Mouse (Mus musculus): ENCODE measurements around the gene Slc44a4. TPM values are rescaled to one million over a fixed set of nuclear protein-coding genes. Genes with fewer than 3 reads are reported as not detected.
A peak's percentile ranks its signal among the peaks of the same experiment; 100 is the strongest.
"Not testable (repeated sequence)": the region's sequence is repeated elsewhere in the genome, so short reads cannot be mapped to it uniquely, and the experiment has no call there.

Gene Slc44a4
- polyA plus RNA-seq, 1 experiment from 2014 or later = 0.41 TPM

- Histone ChIP-seq H3K4me1 (peaks cover 12% of the 10 kb centered on the region), H3K36me3 (peaks cover 24% of the 10 kb centered on the region), H3K4me3 (peak overlapping the region; percentile 98), H3K27ac (peak overlapping the region; percentile 98), H3K9me3 (no peaks in the 10 kb centered on the region), H3K27me3 (ENCODE audit: insufficient read depth, poor library complexity, severe bottlenecking) (peaks cover 19% of the 10 kb centered on the region; the same call in 1 of the 2 replicates)
- 0% methylated on average over 29 of the region's 29 CpGs for WGBS
- no peak for DNase-seq (ENCODE audit: low spot score)
Measured at GRCm38 (mm10) chr17:34951636-34952377, 37.5 kb downstream of the Slc44a4 start.

DNA sequence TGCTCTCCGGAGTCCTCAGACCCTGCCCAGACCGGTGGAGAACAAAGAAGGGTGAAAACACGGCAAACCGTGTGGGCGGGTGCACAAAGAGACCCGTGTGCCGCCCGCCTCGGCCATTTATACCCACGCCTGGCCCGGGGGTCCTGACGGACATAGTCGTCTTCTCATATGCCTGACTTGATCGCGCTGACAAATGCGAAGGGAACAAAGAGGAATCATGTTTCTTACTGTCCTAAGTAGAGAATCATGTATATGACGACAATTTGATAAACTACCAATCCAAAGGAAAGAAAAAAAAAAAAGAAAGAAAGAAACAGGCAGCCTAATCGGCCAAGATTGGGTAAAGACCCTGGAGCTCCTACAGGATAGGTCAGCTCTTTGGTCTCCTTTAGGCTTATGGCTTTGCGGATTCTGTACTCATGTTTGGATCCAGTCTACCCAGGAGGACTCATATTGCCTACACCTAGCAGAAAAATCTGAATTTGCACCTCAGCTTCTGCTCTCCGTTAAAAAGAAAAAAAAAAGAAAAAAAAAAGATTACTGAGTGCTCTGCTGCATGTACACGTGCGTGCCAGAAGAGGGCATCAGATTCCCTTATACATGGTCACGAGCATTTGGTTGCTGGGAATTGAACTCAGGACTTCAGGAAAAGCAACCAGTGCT is 38.2 kb downstream of the Slc44a4 start:
- Histone ChIP-seq H3K4me1 (peaks cover 12% of the 10 kb centered on the region), H3K27ac (peak overlapping the region; percentile 98), H3K4me3 (peak overlapping the region; percentile 98), H3K36me3 (peaks cover 24% of the 10 kb centered on the region), H3K27me3 (ENCODE audit: insufficient read depth, poor library complexity, severe bottlenecking) (peaks cover 22% of the 10 kb centered on the region; the same call in 1 of the 2 replicates), H3K9me3 (no peaks in the 10 kb centered on the region)
- 0% methylated on average over 23 of the region's 23 CpGs for WGBS
- DNase-seq (ENCODE audit: low spot score) = peak; percentile 90

DNA sequence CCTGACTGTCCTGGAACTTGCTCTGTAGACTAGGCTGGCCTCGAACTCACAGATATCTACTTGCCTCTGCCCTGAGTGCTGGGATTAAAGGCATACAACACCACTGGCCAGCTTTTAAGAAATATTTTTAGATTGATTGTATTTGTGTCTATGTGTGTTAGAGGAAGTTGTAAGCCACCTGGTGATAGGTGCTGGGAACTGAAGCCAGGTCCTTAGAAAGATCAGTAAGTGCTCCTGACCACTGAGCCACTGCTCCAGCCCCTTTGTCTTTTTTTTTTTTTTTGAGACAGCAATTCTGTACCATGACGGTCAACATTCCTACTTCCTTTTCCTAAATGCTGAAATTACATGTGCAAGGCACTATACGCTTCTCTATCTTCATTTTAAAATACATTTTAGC is 39.0 kb downstream of the Slc44a4 start:
- no peaks in the 10 kb centered on the region for H3K9me3 ChIP-seq
- H3K4me3 ChIP-seq = peak overlapping the region; percentile 98; the same call in 1 of the 2 replicates
- peak overlapping the region; percentile 98; the same call in 1 of the 2 replicates for H3K27ac ChIP-seq
- peaks cover 24% of the 10 kb centered on the region for H3K36me3 ChIP-seq
- peaks cover 22% of the 10 kb centered on the region; the same call in 1 of the 2 replicates for H3K27me3 ChIP-seq (ENCODE audit: insufficient read depth, poor library complexity, severe bottlenecking)
- 82% methylated on average over 3 of the region's 3 CpGs for WGBS
- peaks cover 12% of the 10 kb centered on the region for H3K4me1 ChIP-seq
- DNase-seq (ENCODE audit: low spot score) = no peak

- Histone ChIP-seq H3K4me3 (no peak overlapping the region), H3K27me3 (ENCODE audit: insufficient read depth, poor library complexity, severe bottlenecking) (peaks cover 22% of the 10 kb centered on the region; the same call in 1 of the 2 replicates), H3K4me1 (peaks cover 12% of the 10 kb centered on the region), H3K36me3 (peaks cover 24% of the 10 kb centered on the region), H3K9me3 (no peaks in the 10 kb centered on the region), H3K27ac (no peak overlapping the region)
- no peak for DNase-seq (ENCODE audit: low spot score)
- WGBS = 94% methylated on average over 4 of the region's 4 CpGs
Measured at GRCm38 (mm10) chr17:34953904-34954303, 39.6 kb downstream of the Slc44a4 start.

GRCm38 (mm10) chr17:34954831-34955230 is 40.6 kb downstream of the Slc44a4 start:
- H3K9me3 ChIP-seq = no peaks in the 10 kb centered on the region
- H3K27me3 ChIP-seq (ENCODE audit: insufficient read depth, poor library complexity, severe bottlenecking) = peaks cover 22% of the 10 kb centered on the region; the same call in 1 of the 2 replicates
- H3K4me1 ChIP-seq = peaks cover 13% of the 10 kb centered on the region
- peaks cover 18% of the 10 kb centered on the region for H3K36me3 ChIP-seq
- 77% methylated on average over 4 of the region's 4 CpGs for WGBS
- no peak for DNase-seq (ENCODE audit: low spot score)
- H3K27ac ChIP-seq = no peak overlapping the region
- H3K4me3 ChIP-seq = no peak overlapping the region

DNA sequence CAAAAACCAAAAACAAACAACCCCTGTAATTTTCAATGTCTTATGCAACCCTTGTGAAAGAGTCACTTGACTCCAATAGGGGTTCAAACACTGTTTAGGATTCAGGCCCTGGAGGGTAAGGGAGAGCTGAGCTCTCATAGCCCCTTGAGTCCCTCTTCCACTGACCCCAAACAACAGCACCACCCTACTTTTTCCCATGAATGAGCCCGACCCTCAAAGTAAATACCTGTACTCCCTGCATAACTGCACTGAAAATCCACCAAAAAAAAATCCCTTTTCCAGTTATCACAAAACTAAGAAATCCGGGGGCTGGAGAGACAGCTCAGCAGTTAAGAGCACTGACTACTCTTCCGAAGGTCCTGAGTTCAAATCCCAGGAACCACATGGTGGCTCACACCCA is 41.6 kb downstream of the Slc44a4 start:
- Histone ChIP-seq H3K36me3 (peaks cover 8% of the 10 kb centered on the region), H3K4me1 (peaks cover 12% of the 10 kb centered on the region), H3K9me3 (no peaks in the 10 kb centered on the region), H3K27me3 (ENCODE audit: insufficient read depth, poor library complexity, severe bottlenecking) (peaks cover 22% of the 10 kb centered on the region; the same call in 1 of the 2 replicates), H3K4me3 (no peak overlapping the region), H3K27ac (no peak overlapping the region)
- 72% methylated on average over 3 of the region's 3 CpGs for WGBS
- DNase-seq (ENCODE audit: low spot score) = no peak

GRCm38 (mm10) chr17:34956340-34956739 is 42.1 kb downstream of the Slc44a4 start:
- H3K27me3 ChIP-seq (ENCODE audit: insufficient read depth, poor library complexity, severe bottlenecking) = peaks cover 22% of the 10 kb centered on the region; the same call in 1 of the 2 replicates
- H3K36me3 ChIP-seq = peaks cover 4% of the 10 kb centered on the region; the same call in 1 of the 2 replicates
- no peak overlapping the region for H3K27ac ChIP-seq
- no peak overlapping the region for H3K4me3 ChIP-seq
- peaks cover 7% of the 10 kb centered on the region for H3K4me1 ChIP-seq
- WGBS = 19% methylated on average over 1 of the region's 1 CpGs
- DNase-seq (ENCODE audit: low spot score) = no peak
- no peaks in the 10 kb centered on the region for H3K9me3 ChIP-seq

DNA sequence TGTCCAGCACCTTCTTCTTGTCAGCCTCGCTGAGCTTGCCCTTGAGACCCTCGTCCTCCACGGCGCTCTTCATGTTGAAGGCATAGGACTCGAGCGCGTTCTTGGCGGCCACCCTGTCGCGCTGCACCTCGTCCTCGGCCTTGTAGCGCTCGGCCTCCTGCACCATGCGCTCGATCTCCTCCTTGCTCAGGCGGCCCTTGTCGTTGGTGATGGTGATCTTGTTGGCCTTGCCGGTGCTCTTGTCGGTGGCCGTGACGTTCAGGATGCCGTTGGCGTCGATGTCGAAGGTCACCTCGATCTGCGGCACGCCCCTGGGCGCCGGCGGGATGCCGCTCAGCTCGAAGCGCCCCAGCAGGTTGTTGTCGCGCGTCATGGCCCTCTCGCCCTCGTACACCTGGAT is 43.0 kb downstream of the Slc44a4 start:
- not testable (repeated sequence) for DNase-seq (ENCODE audit: low spot score); H3K4me1 ChIP-seq; H3K9me3 ChIP-seq; H3K4me3 ChIP-seq; H3K36me3 ChIP-seq; H3K27ac ChIP-seq
- peaks cover 31% of the 10 kb centered on the region; the same call in 1 of the 2 replicates for H3K27me3 ChIP-seq (ENCODE audit: insufficient read depth, poor library complexity, severe bottlenecking)
- WGBS = 17% methylated on average over 35 of the region's 40 CpGs

- peaks cover 36% of the 10 kb centered on the region; the same call in 1 of the 2 replicates for H3K27me3 ChIP-seq (ENCODE audit: insufficient read depth, poor library complexity, severe bottlenecking)
- DNase-seq (ENCODE audit: low spot score); H3K27ac ChIP-seq; H3K36me3 ChIP-seq; H3K4me1 ChIP-seq; H3K9me3 ChIP-seq; H3K4me3 ChIP-seq: not testable (repeated sequence)
- 28% methylated on average over 21 of the region's 40 CpGs for WGBS
Measured at GRCm38 (mm10) chr17:34957966-34958365, 43.7 kb downstream of the Slc44a4 start.

DNA sequence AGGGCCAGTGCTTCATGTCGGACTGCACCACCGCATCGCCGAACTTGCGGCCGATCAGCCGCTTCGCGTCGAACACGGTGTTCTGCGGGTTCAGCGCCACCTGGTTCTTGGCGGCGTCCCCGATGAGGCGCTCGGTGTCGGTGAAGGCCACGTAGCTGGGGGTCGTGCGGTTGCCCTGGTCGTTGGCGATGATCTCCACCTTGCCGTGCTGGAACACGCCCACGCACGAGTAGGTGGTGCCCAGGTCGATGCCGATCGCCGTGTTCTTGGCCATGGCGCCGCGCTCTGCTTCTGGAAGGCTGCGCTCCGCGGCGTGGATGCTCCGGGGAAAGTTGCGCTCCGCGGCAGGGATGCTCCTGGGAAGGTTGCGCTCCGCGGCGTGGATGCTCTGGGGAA is 44.5 kb downstream of the Slc44a4 start:
- not testable (repeated sequence) for H3K9me3 ChIP-seq; H3K4me1 ChIP-seq; H3K27ac ChIP-seq; H3K36me3 ChIP-seq; DNase-seq (ENCODE audit: low spot score)
- H3K27me3 ChIP-seq (ENCODE audit: insufficient read depth, poor library complexity, severe bottlenecking) = peaks cover 41% of the 10 kb centered on the region; the same call in 1 of the 2 replicates
- WGBS = 4% methylated on average over 26 of the region's 47 CpGs
- peak overlapping the region; percentile 58 for H3K4me3 ChIP-seq

GRCm38 (mm10) chr17:34959130-34959778 is 45.0 kb downstream of the Slc44a4 start, which contains the start of gene Hspa1b:
TSS of gene Hspa1b (minus strand) at chr17:34959238.
- Histone ChIP-seq H3K27ac (peak within 1 kb of the TSS; percentile 88), H3K4me3 (peak within 1 kb of the TSS; percentile 58), H3K27me3 (ENCODE audit: insufficient read depth, poor library complexity, severe bottlenecking) (peaks cover 43% of the 10 kb centered on the region; the same call in 1 of the 2 replicates)
- H3K36me3 ChIP-seq, H3K4me1 ChIP-seq, H3K9me3 ChIP-seq: not testable (repeated sequence)
- DNase-seq (ENCODE audit: low spot score) = peak; percentile 92
- WGBS = under 1% methylated on average over 31 of the region's 32 CpGs

DNA sequence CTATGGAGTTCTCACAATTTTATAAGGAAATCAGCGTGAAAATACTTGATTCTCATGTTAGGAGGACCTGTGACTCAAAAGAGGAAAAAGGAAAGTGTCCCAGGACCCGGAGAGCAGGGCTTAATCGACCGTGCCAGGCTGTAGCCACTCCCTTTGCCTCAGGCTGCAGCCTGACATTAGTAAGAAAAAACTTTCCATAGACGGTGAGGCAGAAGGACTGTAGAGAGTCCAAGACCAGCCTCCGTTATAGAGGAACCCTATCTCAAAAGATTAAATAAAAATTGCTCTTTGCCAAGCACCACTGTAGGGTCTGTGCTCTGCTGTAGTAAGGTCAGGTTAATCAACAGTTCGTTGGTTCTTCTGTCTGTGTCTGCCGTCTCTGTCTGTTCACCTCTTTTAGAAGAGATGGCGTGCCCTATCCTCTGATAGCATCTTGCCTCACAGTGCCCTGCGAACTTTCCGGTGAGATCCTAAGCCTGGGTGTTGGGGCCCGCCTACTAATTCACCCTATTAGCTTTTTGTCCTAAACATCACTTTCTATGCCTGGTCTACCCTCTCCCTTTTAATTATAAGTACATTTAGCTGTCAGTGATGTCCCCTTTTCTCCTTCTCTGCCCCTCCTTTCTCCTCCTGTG is 45.7 kb downstream of the Slc44a4 start:
- H3K9me3 ChIP-seq = no peaks in the 10 kb centered on the region
- no peaks in the 10 kb centered on the region for H3K36me3 ChIP-seq
- peaks cover 40% of the 10 kb centered on the region; the same call in 1 of the 2 replicates for H3K27me3 ChIP-seq (ENCODE audit: insufficient read depth, poor library complexity, severe bottlenecking)
- H3K4me1 ChIP-seq = peaks cover 7% of the 10 kb centered on the region
- H3K4me3 ChIP-seq = peak overlapping the region; percentile 58
- WGBS = 10% methylated on average over 12 of the region's 12 CpGs
- peak overlapping the region; percentile 88 for H3K27ac ChIP-seq
- no peak for DNase-seq (ENCODE audit: low spot score)
